Mouse (Mus musculus) CH12.LX (cell line): Measurements from ENCODE around the gene Wdr19. TPM values are rescaled to one million over a fixed set of nuclear protein-coding genes. Genes with fewer than 3 reads are reported as not detected.
A peak's percentile ranks its signal among the peaks of the same experiment; 100 is the strongest.

Experiments used
- DNase-seq: peaks from one replicate; pipeline ENCODE4 v3.0.0-alpha.2; 2013; ENCODE audit errors: extremely low read depth
- H3K27ac ChIP-seq: 2 replicates; pipeline ENCODE4 v1.5.1; 2012; ENCODE audit warnings: low read depth, mild to moderate bottlenecking, control low read depth, moderate library complexity; ENCODE audit not compliant: insufficient read depth
- H3K27me3 ChIP-seq: replicated peaks from 2 replicates; pipeline ENCODE3; 2012; ENCODE audit warnings: inconsistent platforms
- H3K36me3 ChIP-seq, 2 experiments: replicated peaks in 1 of 2; 2 replicates each; pipeline versions ENCODE3 to v1.6.1; 2012; ENCODE audit warnings: inconsistent platforms in 1 of 2, low read length in 1 of 2, mild to moderate bottlenecking in 1 of 2, mixed read lengths in 1 of 2, moderate library complexity in 1 of 2; ENCODE audit not compliant: control insufficient read depth in 1 of 2, insufficient read depth in 1 of 2
- H3K4me1 ChIP-seq, 2 experiments: 2 replicates each; pipeline ENCODE4 v1.6.1; 2012; ENCODE audit warnings: inconsistent platforms in 1 of 2, moderate library complexity in 1 of 2; ENCODE audit not compliant: insufficient read depth in 2 of 2, control insufficient read depth in 1 of 2
- H3K4me2 ChIP-seq: 2 replicates; pipeline ENCODE4 v1.6.1; 2012; ENCODE audit warnings: low read depth, mild to moderate bottlenecking, control low read depth; ENCODE audit not compliant: poor library complexity, insufficient read depth, severe bottlenecking
- H3K4me3 ChIP-seq, 3 experiments: fragments of 150-350 bp in 1 of 3; sonication (generic) in 1 of 3; replicated peaks in 1 of 3; 2 replicates each; pipeline versions ENCODE3 to v1.5.1; 2011 to 2012; ENCODE audit warnings: low read depth in 2 of 3, low read length in 2 of 3, mild to moderate bottlenecking in 2 of 3, moderate library complexity in 2 of 3, control low read depth in 1 of 3, improper control_type of control experiment in 1 of 3, inconsistent platforms in 1 of 3, mixed read lengths in 1 of 3; ENCODE audit not compliant: poor library complexity in 1 of 3
- H3K79me2 ChIP-seq: replicated peaks from 2 replicates; pipeline ENCODE4 v1.6.1; 2012; ENCODE audit warnings: mild to moderate bottlenecking, moderate library complexity; ENCODE audit not compliant: control insufficient read depth, poor library complexity, insufficient read depth, severe bottlenecking; ENCODE audit errors: extremely low read depth
- H3K9ac ChIP-seq: 2 replicates; pipeline ENCODE4 v1.6.1; 2012; ENCODE audit warnings: low read depth, mild to moderate bottlenecking, control low read depth, moderate library complexity; ENCODE audit not compliant: insufficient read depth
- H3K9me3 ChIP-seq: replicated peaks from 2 replicates; pipeline ENCODE3; 2012; ENCODE audit warnings: low read length, inconsistent platforms, mixed read lengths
- CHD1 ChIP-seq: IDR thresholded peaks from 2 replicates; pipeline ENCODE4 v1.6.1; 2012; ENCODE audit warnings: low read depth, low read length, improper control_type of control experiment, inconsistent platforms
- CHD2 ChIP-seq: IDR thresholded peaks from 2 replicates; pipeline ENCODE4 v1.6.1; 2011; ENCODE audit warnings: low read length, improper control_type of control experiment
- CTCF ChIP-seq, 2 experiments: IDR thresholded peaks in 1 of 2; conservative IDR thresholded peaks in 1 of 2; 2 replicates each; pipeline ENCODE4 v1.5.1; 2011 to 2012; ENCODE audit warnings: low read depth in 2 of 2, low read length in 2 of 2, improper control_type of control experiment in 1 of 2, inconsistent platforms in 1 of 2, mild to moderate bottlenecking in 1 of 2, moderate library complexity in 1 of 2
- E2F4 ChIP-seq: IDR thresholded peaks from 2 replicates; pipeline ENCODE4 v1.6.1; 2011; ENCODE audit warnings: low read depth, low read length, improper control_type of control experiment; ENCODE audit not compliant: insufficient replicate concordance
- ELF1 ChIP-seq: IDR thresholded peaks from 2 replicates; pipeline ENCODE4 v1.6.1; 2014; ENCODE audit warnings: low read depth, mild to moderate bottlenecking, inconsistent platforms, low read length, improper control_type of control experiment
- EP300 ChIP-seq: IDR thresholded peaks from 2 replicates; pipeline ENCODE4 v1.6.1; 2011; ENCODE audit warnings: low read length, improper control_type of control experiment
- ETS1 ChIP-seq: conservative IDR thresholded peaks from 2 replicates; pipeline ENCODE4 v1.6.1; 2012; ENCODE audit warnings: low read depth, mild to moderate bottlenecking, inconsistent platforms, low read length, improper control_type of control experiment, moderate library complexity
- GABPA ChIP-seq: IDR thresholded peaks from 2 replicates; pipeline ENCODE4 v1.6.1; 2012; ENCODE audit warnings: low read depth, low read length, improper control_type of control experiment, inconsistent platforms; ENCODE audit not compliant: insufficient replicate concordance
- JUN ChIP-seq: IDR thresholded peaks from 2 replicates; pipeline ENCODE4 v1.6.1; 2011; ENCODE audit warnings: low read depth, mild to moderate bottlenecking, low read length, improper control_type of control experiment, moderate library complexity; ENCODE audit not compliant: insufficient read depth
- JUND ChIP-seq: conservative IDR thresholded peaks from 2 replicates; pipeline ENCODE4 v1.6.1; 2011; ENCODE audit warnings: low read depth, low read length, improper control_type of control experiment
- KAT2A ChIP-seq: IDR thresholded peaks from 2 replicates; pipeline ENCODE4 v1.6.1; 2012; ENCODE audit warnings: low read length, improper control_type of control experiment, inconsistent platforms; ENCODE audit not compliant: insufficient replicate concordance
- MAFK ChIP-seq: IDR thresholded peaks from 2 replicates; pipeline ENCODE4 v1.6.1; 2011; ENCODE audit warnings: low read length, improper control_type of control experiment; ENCODE audit not compliant: insufficient replicate concordance
- MAX ChIP-seq: IDR thresholded peaks from 2 replicates; pipeline ENCODE4 v1.6.1; 2011; ENCODE audit warnings: low read length, improper control_type of control experiment
- MAZ ChIP-seq: IDR thresholded peaks from 2 replicates; pipeline ENCODE4 v1.6.1; 2012; ENCODE audit warnings: low read depth, mild to moderate bottlenecking, inconsistent platforms, low read length, improper control_type of control experiment, moderate library complexity
- MEF2A ChIP-seq: IDR thresholded peaks from 2 replicates; pipeline ENCODE4 v1.6.1; 2014; ENCODE audit warnings: low read depth, mild to moderate bottlenecking, inconsistent platforms, low read length, improper control_type of control experiment, borderline replicate concordance
- MXI1 ChIP-seq: IDR thresholded peaks from 2 replicates; pipeline ENCODE4 v1.6.1; 2011; ENCODE audit warnings: mild to moderate bottlenecking, low read depth, low read length, improper control_type of control experiment
- MYC ChIP-seq: IDR thresholded peaks from 2 replicates; pipeline ENCODE4 v1.6.1; 2011; ENCODE audit warnings: low read depth, mild to moderate bottlenecking, improper control_type of control experiment, low read length
- NELFE ChIP-seq: IDR thresholded peaks from 2 replicates; pipeline ENCODE4 v1.6.1; 2011; ENCODE audit warnings: low read depth, low read length, improper control_type of control experiment
- PAX5 ChIP-seq: IDR thresholded peaks from 2 replicates; pipeline ENCODE4 v1.6.1; 2012; ENCODE audit warnings: low read length, inconsistent platforms, mixed read lengths
- POLR2A ChIP-seq: IDR thresholded peaks from 2 replicates; pipeline ENCODE4 v1.6.1; 2011; ENCODE audit warnings: low read depth, mild to moderate bottlenecking, improper control_type of control experiment, low read length
- POLR2AphosphoS2 ChIP-seq: IDR thresholded peaks from 2 replicates; pipeline ENCODE4 v1.6.1; 2011; ENCODE audit warnings: low read depth, low read length, improper control_type of control experiment
- RAD21 ChIP-seq: IDR thresholded peaks from 2 replicates; pipeline ENCODE4 v1.6.1; 2011; ENCODE audit warnings: low read depth, mild to moderate bottlenecking, low read length, improper control_type of control experiment, moderate library complexity
- RCOR1 ChIP-seq: conservative IDR thresholded peaks from 2 replicates; pipeline ENCODE4 v1.6.1; 2012; ENCODE audit warnings: low read depth, mild to moderate bottlenecking, inconsistent platforms, low read length, improper control_type of control experiment
- SIN3A ChIP-seq: IDR thresholded peaks from 2 replicates; pipeline ENCODE4 v1.6.1; 2012; ENCODE audit warnings: low read length, improper control_type of control experiment, inconsistent platforms
- SMC3 ChIP-seq: IDR thresholded peaks from 2 replicates; pipeline ENCODE4 v1.6.1; 2011; ENCODE audit warnings: low read depth, low read length, improper control_type of control experiment
- TBP ChIP-seq: conservative IDR thresholded peaks from 2 replicates; pipeline ENCODE4 v1.6.1; 2011; ENCODE audit warnings: low read depth, low read length, improper control_type of control experiment
- TCF12 ChIP-seq: IDR thresholded peaks from 2 replicates; pipeline ENCODE4 v1.6.1; 2014; ENCODE audit warnings: low read depth, mild to moderate bottlenecking, inconsistent platforms, low read length, improper control_type of control experiment
- UBTF ChIP-seq: IDR thresholded peaks from 2 replicates; pipeline ENCODE4 v1.6.1; 2012; ENCODE audit warnings: low read depth, mild to moderate bottlenecking, inconsistent platforms, low read length, improper control_type of control experiment, moderate library complexity
- USF1 ChIP-seq: IDR thresholded peaks from 2 replicates; pipeline ENCODE4 v1.6.1; 2014; ENCODE audit warnings: low read depth, mild to moderate bottlenecking, inconsistent platforms, low read length, improper control_type of control experiment
- ZC3H11A ChIP-seq: IDR thresholded peaks from 2 replicates; pipeline ENCODE4 v1.6.1; 2012; ENCODE audit warnings: low read depth, mild to moderate bottlenecking, inconsistent platforms, low read length, improper control_type of control experiment
- ZKSCAN1 ChIP-seq: IDR thresholded peaks from 2 replicates; pipeline ENCODE4 v1.6.1; 2012; ENCODE audit warnings: low read depth, inconsistent platforms, low read length, improper control_type of control experiment, borderline replicate concordance
- ZMIZ1 ChIP-seq: IDR thresholded peaks from 2 replicates; pipeline ENCODE4 v1.6.1; 2012; ENCODE audit warnings: low read depth, mild to moderate bottlenecking, inconsistent platforms, low read length, improper control_type of control experiment
- ZNF384 ChIP-seq: IDR thresholded peaks from 2 replicates; pipeline ENCODE4 v1.6.1; 2012; ENCODE audit warnings: low read depth, low read length, improper control_type of control experiment, inconsistent platforms
- dilution Hi-C: fragments of 300-500 bp; cut with MboI; formaldehyde crosslinking; loops from 2 replicates; pipeline ENCODE4 v1.14.3; 2020; ENCODE audit warnings: low sequenced_read_pairs; ENCODE audit not compliant: extremely low pct_unique_long_range_greater_than_20kb, extremely low pct_ligation_motif_present
- in situ Hi-C: fragments of 300-500 bp; cut with MboI; formaldehyde crosslinking; loops from 3 replicates; pipeline ENCODE4 v1.14.3; 2019; ENCODE audit warnings: low sequenced_read_pairs, low pct_ligation_motif_present, low pct_unique_long_range_greater_than_20kb, mixed read lengths
- polyA plus RNA-seq: library from polyadenylated mRNA; unstranded; fragments of >175 nt; gene quantifications from 2 replicates; pipeline ENCODE4 v1.2.1, GENCODE M21; 2012; ENCODE audit warnings: low read depth; ENCODE audit not compliant: insufficient read length
- total RNA-seq, 2 experiments: library from RNA; depleted of rRNA; stranded (reverse); fragments of 300-350 nt in 1 of 2; fragments of >200 nt in 1 of 2; gene quantifications; 2 replicates each; pipeline ENCODE4 v1.2.3; 2012 to 2014

Gene Wdr19
- total and polyA plus RNA-seq, 3 experiments: 1.4 to 1.7 (median 1.5) TPM

GRCm38 (mm10) chr5:65154287-65154686 is 45.2 kb upstream of the Wdr19 start:
- no peak overlapping the region for H3K4me3 ChIP-seq
- no peak overlapping the region for H3K27ac ChIP-seq
- no peak for DNase-seq
- H3K36me3 ChIP-seq: peaks cover 10 to 62% of the 10 kb centered on the region in 2 experiments
- in situ Hi-C loops (no loop called here), dilution Hi-C loops (no loop called here)
- no peak for TF ChIP-seq MAX
- TF ChIP-seq TCF12: no peak
- no peak for TF ChIP-seq KAT2A
- TF ChIP-seq ZC3H11A: no peak
- TF ChIP-seq ZNF384: no peak
- TF ChIP-seq ETS1: no peak
- no peak for TF ChIP-seq CTCF (conservative IDR thresholded peaks at IDR 0.05 in 1 of 2, IDR thresholded peaks at IDR 0.05 in 1 of 2; ENCODE audit: low read depth in 2 of 2, low read length in 2 of 2)
- no peak for TF ChIP-seq POLR2A
- no peak for TF ChIP-seq ELF1
- no peak for TF ChIP-seq MAZ
- TF ChIP-seq RCOR1: no peak
- no peak for TF ChIP-seq PAX5
- no peak for TF ChIP-seq GABPA
- TF ChIP-seq RAD21: no peak
- TF ChIP-seq UBTF: no peak
- no peak for TF ChIP-seq MXI1
- TF ChIP-seq MYC: no peak
- no peak for TF ChIP-seq SMC3
- TF ChIP-seq USF1: no peak
- H3K9me3 ChIP-seq: no peaks in the 10 kb centered on the region
- no peak overlapping the region for H3K4me2 ChIP-seq
- H3K27me3 ChIP-seq: no peaks in the 10 kb centered on the region
- no peaks in the 10 kb centered on the region for H3K79me2 ChIP-seq
- no peak overlapping the region for H3K9ac ChIP-seq
- H3K4me1 ChIP-seq: no peaks in the 10 kb centered on the region

- H3K4me3 ChIP-seq: no peak overlapping the region
- H3K9ac ChIP-seq: no peak overlapping the region
- TF ChIP-seq RCOR1: no peak
- TF ChIP-seq MAFK: no peak
- TF ChIP-seq TBP: no peak
- no peak for TF ChIP-seq UBTF
- TF ChIP-seq ZNF384: no peak
- no peak for TF ChIP-seq ZMIZ1
- no peak for TF ChIP-seq ZC3H11A
- no peak for TF ChIP-seq CHD2
- no peak for TF ChIP-seq POLR2AphosphoS2
- no peak for TF ChIP-seq ZKSCAN1
- TF ChIP-seq RAD21: peak; percentile 47
- TF ChIP-seq NELFE: no peak
- TF ChIP-seq MEF2A: no peak
- TF ChIP-seq E2F4: no peak
- TF ChIP-seq CTCF (conservative IDR thresholded peaks at IDR 0.05 in 1 of 2, IDR thresholded peaks at IDR 0.05 in 1 of 2; ENCODE audit: low read depth in 2 of 2, low read length in 2 of 2): peak; percentile 65 to 70; a peak in 3 of 4 replicates
- TF ChIP-seq ELF1: no peak
- no peak for TF ChIP-seq SIN3A
- TF ChIP-seq GABPA: no peak
- no peak for TF ChIP-seq CHD1
- peak; percentile 69 for TF ChIP-seq SMC3
- no peak for TF ChIP-seq POLR2A
- TF ChIP-seq JUND: no peak
- no peak for TF ChIP-seq TCF12
- no peak for TF ChIP-seq MXI1
- TF ChIP-seq JUN: no peak
- no peak for TF ChIP-seq MYC
- no peak for TF ChIP-seq EP300
- no peaks in the 10 kb centered on the region for H3K79me2 ChIP-seq
- no peaks in the 10 kb centered on the region for H3K4me1 ChIP-seq
- in situ Hi-C loops: no loop called here
- no peak overlapping the region for H3K27ac ChIP-seq
- H3K4me2 ChIP-seq: no peak overlapping the region
- dilution Hi-C loops: no loop called here
- no peaks in the 10 kb centered on the region for H3K27me3 ChIP-seq
- no peaks in the 10 kb centered on the region for H3K9me3 ChIP-seq
- DNase-seq: peak; percentile 45
- H3K36me3 ChIP-seq: peaks cover 8 to 57% of the 10 kb centered on the region in 2 experiments
Measured at GRCm38 (mm10) chr5:65156853-65157252, 42.6 kb upstream of the Wdr19 start.
